Mouse (Mus musculus) limb, embryonic 11.5 days (tissue): ENCODE measurements around the gene Btbd3. TPM values are rescaled to one million over a fixed set of nuclear protein-coding genes. Genes with fewer than 3 reads are reported as not detected.
"Not testable (repeated sequence)": the region's sequence is repeated elsewhere in the genome, so short reads cannot be mapped to it uniquely, and the experiment has no call there.

Source experiments
- ATAC-seq: fragments of 200-750 bp; cut with Nextera tagmentation; 2 replicates; pipeline ENCODE4 v1.8.0; 2017; ENCODE audit warnings: low read depth; ENCODE audit not compliant: insufficient number of reproducible peaks, low FRiP score, low TSS enrichment
- DNase-seq: peaks from one replicate; pipeline ENCODE4 v3.0.0-alpha.2; 2015; ENCODE audit warnings: low spot score
- H3K27ac ChIP-seq: fragments of 300-500 bp; sonication (generic); replicated peaks from 2 replicates; pipeline ENCODE4 v1.5.1; 2014; ENCODE audit warnings: low read depth, mild to moderate bottlenecking, low read length
- H3K27me3 ChIP-seq: fragments of 300-500 bp; sonication (generic); 2 replicates; pipeline ENCODE4 v1.6.1; 2014; ENCODE audit warnings: mild to moderate bottlenecking, low read length, mixed read lengths; ENCODE audit not compliant: control insufficient read depth, insufficient read depth
- H3K36me3 ChIP-seq: fragments of 300-500 bp; sonication (generic); 2 replicates; pipeline ENCODE4 v1.6.1; 2014; ENCODE audit warnings: mild to moderate bottlenecking, low read length, moderate library complexity, mixed read lengths; ENCODE audit not compliant: control insufficient read depth, insufficient read depth
- H3K4me1 ChIP-seq: fragments of 300-500 bp; sonication (generic); 2 replicates; pipeline ENCODE4 v1.6.1; 2014; ENCODE audit warnings: low read length, mixed read lengths; ENCODE audit not compliant: control insufficient read depth, insufficient read depth
- H3K4me2 ChIP-seq: fragments of 300-500 bp; sonication (generic); 2 replicates; pipeline ENCODE4 v1.6.1; 2014; ENCODE audit warnings: low read depth, mild to moderate bottlenecking, moderate library complexity; ENCODE audit not compliant: severe bottlenecking
- H3K4me3 ChIP-seq: fragments of 300-500 bp; sonication (generic); 2 replicates; pipeline ENCODE4 v1.5.1; 2014; ENCODE audit warnings: low read depth, low read length
- H3K9ac ChIP-seq: fragments of 300-500 bp; sonication (generic); 2 replicates; pipeline ENCODE4 v1.6.1; 2014; ENCODE audit warnings: mild to moderate bottlenecking, low read length
- H3K9me3 ChIP-seq: fragments of 300-500 bp; sonication (generic); 2 replicates; pipeline ENCODE4 v1.6.1; 2016; ENCODE audit warnings: low read length; ENCODE audit not compliant: control insufficient read depth
- WGBS: fragments of 180-500 bp; shearing (Covaris S2); extraction: QIAGEN DNeasy Blood & Tissue Kit; methylation state at CpG from one replicate; pipeline ENCODE4 v1.1.7; 2014; 5-methylcytosine and 5-hydroxymethylcytosine counted together
- polyA plus RNA-seq: library from polyadenylated mRNA; unstranded; fragments of >200 nt; fragmentation: Nextera tagmentation; extraction: Ambion mirVana; gene quantifications from 2 replicates; pipeline ENCODE4 v1.2.1, GENCODE M21; 2014

Btbd3 gene
- polyA plus RNA-seq, 1 experiment from 2014 or later: 18.8 TPM

GRCm38 (mm10) chr2:138322270-138323114 lies 66.1 kb downstream of the Btbd3 start:
- DNase-seq (no peak), ATAC-seq (no peak)
- no peaks in the 10 kb centered on the region for H3K27me3 ChIP-seq
- H3K9ac ChIP-seq: no peak overlapping the region
- no peak overlapping the region for H3K4me3 ChIP-seq
- no peaks in the 10 kb centered on the region for H3K36me3 ChIP-seq
- H3K9me3 ChIP-seq: no peaks in the 10 kb centered on the region
- H3K4me2 ChIP-seq: no peak overlapping the region
- no peaks in the 10 kb centered on the region for H3K4me1 ChIP-seq
- H3K27ac ChIP-seq: no peak overlapping the region
- 73% methylated on average over 16 of the region's 16 CpGs for WGBS

- no peak for ATAC-seq
Measured at GRCm38 (mm10) chr2:138326367-138326766, 70.0 kb downstream of the Btbd3 start.

GRCm38 (mm10) chr2:138334198-138334597 lies 77.8 kb downstream of the Btbd3 start:
- not testable (repeated sequence) for H3K4me2 ChIP-seq, H3K9ac ChIP-seq, H3K27me3 ChIP-seq, H3K27ac ChIP-seq, H3K9me3 ChIP-seq, H3K4me1 ChIP-seq, DNase-seq, ATAC-seq, H3K36me3 ChIP-seq, H3K4me3 ChIP-seq
- WGBS: 80% methylated on average over 2 of the region's 2 CpGs

More at GRCm38 (mm10) chr2:138326367-138326766, 70.0 kb downstream of the Btbd3 start:
- Histone ChIP-seq H3K27ac (no peak overlapping the region), H3K4me2 (no peak overlapping the region), H3K27me3 (no peaks in the 10 kb centered on the region), H3K4me3 (no peak overlapping the region), H3K4me1 (no peaks in the 10 kb centered on the region), H3K9ac (no peak overlapping the region), H3K36me3 (no peaks in the 10 kb centered on the region), H3K9me3 (no peaks in the 10 kb centered on the region)
- DNase-seq: no peak
- 50% methylated on average over 4 of the region's 4 CpGs for WGBS

GRCm38 (mm10) chr2:138337886-138338494 lies 81.6 kb downstream of the Btbd3 start:
- no peak overlapping the region for H3K9ac ChIP-seq
- H3K36me3 ChIP-seq: no peaks in the 10 kb centered on the region
- ATAC-seq (no peak), DNase-seq (no peak)
- H3K27me3 ChIP-seq: no peaks in the 10 kb centered on the region
- H3K4me2 ChIP-seq: no peak overlapping the region
- H3K4me1 ChIP-seq: no peaks in the 10 kb centered on the region
- 87% methylated on average over 6 of the region's 6 CpGs for WGBS
- H3K9me3 ChIP-seq: no peaks in the 10 kb centered on the region
- no peak overlapping the region for H3K27ac ChIP-seq
- no peak overlapping the region for H3K4me3 ChIP-seq

GRCm38 (mm10) chr2:138338524-138338923 lies 82.2 kb downstream of the Btbd3 start:
- 75% methylated on average over 1 of the region's 1 CpGs for WGBS
- no peak overlapping the region for H3K9ac ChIP-seq
- H3K4me2 ChIP-seq: no peak overlapping the region
- no peak for DNase-seq
- H3K27me3 ChIP-seq: no peaks in the 10 kb centered on the region
- H3K9me3 ChIP-seq: no peaks in the 10 kb centered on the region
- H3K27ac ChIP-seq: no peak overlapping the region
- no peak for ATAC-seq
- no peak overlapping the region for H3K4me3 ChIP-seq
- no peaks in the 10 kb centered on the region for H3K36me3 ChIP-seq
- H3K4me1 ChIP-seq: no peaks in the 10 kb centered on the region

- no peak overlapping the region for H3K27ac ChIP-seq
- no peak overlapping the region for H3K4me2 ChIP-seq
- H3K9me3 ChIP-seq: no peaks in the 10 kb centered on the region
- H3K36me3 ChIP-seq: no peaks in the 10 kb centered on the region
- no peak for DNase-seq
- H3K4me3 ChIP-seq: no peak overlapping the region
- ATAC-seq: no peak
- H3K27me3 ChIP-seq: no peaks in the 10 kb centered on the region
- 90% methylated on average over 3 of the region's 3 CpGs for WGBS
- H3K9ac ChIP-seq: no peak overlapping the region
- H3K4me1 ChIP-seq: no peaks in the 10 kb centered on the region
Measured at GRCm38 (mm10) chr2:138355366-138355765, 99.0 kb downstream of the Btbd3 start.

- no peak overlapping the region; the same call in 1 of the 2 replicates for H3K27ac ChIP-seq
- H3K9ac ChIP-seq: no peak overlapping the region
- DNase-seq: no peak
- no peaks in the 10 kb centered on the region for H3K9me3 ChIP-seq
- no peaks in the 10 kb centered on the region for H3K36me3 ChIP-seq
- 74% methylated on average over 5 of the region's 5 CpGs for WGBS
- H3K27me3 ChIP-seq: no peaks in the 10 kb centered on the region
- H3K4me2 ChIP-seq: no peak overlapping the region
- H3K4me3 ChIP-seq: no peak overlapping the region
- H3K4me1 ChIP-seq: no peaks in the 10 kb centered on the region
- ATAC-seq: peak; percentile 72; the same call in 1 of the 2 replicates
Measured at GRCm38 (mm10) chr2:138362474-138362873, 106.1 kb downstream of the Btbd3 start.

- ATAC-seq: no peak
- H3K4me3 ChIP-seq: no peak overlapping the region
- 90% methylated on average over 4 of the region's 4 CpGs for WGBS
- H3K36me3 ChIP-seq: no peaks in the 10 kb centered on the region
- H3K4me2 ChIP-seq: no peak overlapping the region
- no peak for DNase-seq
- H3K9ac ChIP-seq: no peak overlapping the region
- H3K27me3 ChIP-seq: no peaks in the 10 kb centered on the region
- no peaks in the 10 kb centered on the region for H3K9me3 ChIP-seq
- H3K4me1 ChIP-seq: no peaks in the 10 kb centered on the region
- H3K27ac ChIP-seq: no peak overlapping the region
Measured at GRCm38 (mm10) chr2:138365391-138365790, 109.0 kb downstream of the Btbd3 start.
